Mouse (Mus musculus) kidney, postnatal 25 days (tissue): ENCODE results near the gene Cbx8.

Experiments used
- DNase-seq, 2 experiments: peaks; one replicate each; pipeline ENCODE4 v3.0.0; 2021; ENCODE audit warnings: mixed read lengths in 2 of 2

The Cbx8 gene

GRCm38 (mm10) chr11:119078691-119079444, 38.1 kb upstream of the Cbx8 start:
- peak; percentile 82 to 91 for DNase-seq

DNA sequence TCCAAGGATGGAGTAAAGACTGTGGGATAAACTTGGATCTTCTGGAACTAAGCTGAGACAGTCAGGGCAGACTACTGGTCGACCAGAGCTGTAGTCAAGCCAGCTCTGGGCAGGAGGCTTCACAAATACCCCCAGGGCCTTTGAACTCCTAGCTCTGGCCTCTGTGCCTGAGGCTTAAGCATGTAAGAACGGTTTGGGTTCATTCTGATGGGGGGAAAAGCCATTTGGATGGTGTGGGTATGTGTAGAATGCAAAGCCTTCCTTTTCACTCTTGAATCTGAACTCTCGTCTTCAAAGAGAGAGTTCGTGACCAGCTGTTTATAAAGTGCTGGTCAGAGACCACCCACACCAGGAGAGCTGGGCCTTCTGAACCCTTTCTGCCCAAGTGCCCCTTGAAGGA, 37.0 kb upstream of the Cbx8 start:
- no peak for DNase-seq

DNA sequence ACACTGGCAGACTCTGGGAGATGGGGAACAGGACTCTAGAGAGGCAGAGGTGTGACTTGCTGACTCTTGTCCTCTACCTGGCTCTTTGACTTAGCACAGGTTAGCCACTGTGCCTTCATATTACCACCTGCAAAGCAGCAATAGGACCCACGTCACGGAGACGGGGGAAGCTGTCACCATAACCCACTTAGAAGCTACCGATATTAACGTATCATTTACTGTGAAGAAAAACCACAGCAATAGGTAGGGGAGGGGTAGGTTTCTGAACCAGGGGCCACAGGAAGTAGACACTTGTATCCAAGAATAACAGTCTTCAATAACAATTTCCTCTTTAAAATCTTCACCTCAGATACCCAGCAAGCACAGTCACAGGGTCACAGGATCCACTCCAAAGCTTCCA, 35.0 kb upstream of the Cbx8 start:
- DNase-seq, result no peak

GRCm38 (mm10) chr11:119073876-119074433, 33.2 kb upstream of the Cbx8 start:
- no peak for DNase-seq

- no peak for DNase-seq
These were observed 32.2 kb upstream of the Cbx8 start for GRCm38 (mm10) chr11:119072986-119073385.

DNA sequence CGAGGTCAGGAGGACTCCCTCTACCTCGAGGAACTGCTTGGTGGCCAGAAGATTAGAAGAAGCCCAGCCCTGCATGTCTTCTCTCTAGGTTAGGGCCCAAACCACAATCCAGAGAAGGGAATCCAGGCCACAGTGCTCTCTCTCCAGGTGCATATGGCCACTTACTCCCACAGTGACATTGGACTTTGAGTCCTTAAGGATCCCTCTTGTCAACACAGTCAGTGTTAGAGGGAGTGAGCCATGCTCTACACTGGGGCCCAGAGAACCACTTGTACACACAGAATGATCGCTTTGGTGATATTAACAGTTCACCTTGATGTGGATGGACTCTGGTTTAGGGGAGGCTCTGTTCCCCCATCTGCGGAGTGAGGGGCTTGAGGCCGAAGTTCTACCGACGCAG, 31.5 kb upstream of the Cbx8 start:
- DNase-seq, result no peak

DNA sequence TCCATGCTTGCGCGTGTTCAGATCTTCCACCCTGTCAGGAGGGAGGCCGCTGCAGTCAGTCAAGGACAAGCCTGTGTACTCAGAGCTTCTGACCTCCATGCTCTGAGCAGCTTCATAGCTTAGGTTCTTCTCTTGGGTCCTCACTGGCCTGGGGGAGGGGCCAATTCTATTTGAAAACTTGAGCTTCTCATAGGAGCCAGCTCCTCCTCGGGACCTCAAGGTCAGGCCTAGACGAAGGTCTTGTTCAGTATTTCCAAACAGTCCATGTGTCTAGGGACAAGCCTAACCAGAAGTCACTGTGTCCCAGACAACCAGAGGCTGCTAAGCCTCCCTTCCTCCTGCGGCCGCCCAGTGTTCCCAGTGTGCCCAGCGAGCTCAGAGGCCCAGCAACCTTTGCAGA, 26.1 kb upstream of the Cbx8 start:
- DNase-seq, result no peak

DNA sequence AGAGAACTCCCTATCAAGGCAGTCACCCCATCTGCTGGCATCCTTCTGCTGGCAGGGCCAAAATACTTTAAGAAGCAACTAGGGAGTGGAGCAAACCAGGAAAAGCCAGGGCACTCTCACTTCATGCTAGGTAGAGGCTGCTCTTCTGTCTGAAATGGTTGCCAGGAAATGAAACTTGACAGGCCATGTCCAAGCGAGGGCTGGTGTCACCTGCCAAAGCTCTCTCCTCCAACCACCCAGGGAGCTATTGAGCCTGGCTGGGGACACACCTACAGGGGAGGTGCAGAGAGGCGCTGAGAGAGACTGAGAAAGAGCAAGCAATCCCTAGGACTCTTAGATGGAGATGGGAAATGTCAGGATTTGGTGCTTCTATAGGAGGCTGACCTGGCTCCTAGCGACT, 18.5 kb upstream of the Cbx8 start:
- no peak for DNase-seq

DNA sequence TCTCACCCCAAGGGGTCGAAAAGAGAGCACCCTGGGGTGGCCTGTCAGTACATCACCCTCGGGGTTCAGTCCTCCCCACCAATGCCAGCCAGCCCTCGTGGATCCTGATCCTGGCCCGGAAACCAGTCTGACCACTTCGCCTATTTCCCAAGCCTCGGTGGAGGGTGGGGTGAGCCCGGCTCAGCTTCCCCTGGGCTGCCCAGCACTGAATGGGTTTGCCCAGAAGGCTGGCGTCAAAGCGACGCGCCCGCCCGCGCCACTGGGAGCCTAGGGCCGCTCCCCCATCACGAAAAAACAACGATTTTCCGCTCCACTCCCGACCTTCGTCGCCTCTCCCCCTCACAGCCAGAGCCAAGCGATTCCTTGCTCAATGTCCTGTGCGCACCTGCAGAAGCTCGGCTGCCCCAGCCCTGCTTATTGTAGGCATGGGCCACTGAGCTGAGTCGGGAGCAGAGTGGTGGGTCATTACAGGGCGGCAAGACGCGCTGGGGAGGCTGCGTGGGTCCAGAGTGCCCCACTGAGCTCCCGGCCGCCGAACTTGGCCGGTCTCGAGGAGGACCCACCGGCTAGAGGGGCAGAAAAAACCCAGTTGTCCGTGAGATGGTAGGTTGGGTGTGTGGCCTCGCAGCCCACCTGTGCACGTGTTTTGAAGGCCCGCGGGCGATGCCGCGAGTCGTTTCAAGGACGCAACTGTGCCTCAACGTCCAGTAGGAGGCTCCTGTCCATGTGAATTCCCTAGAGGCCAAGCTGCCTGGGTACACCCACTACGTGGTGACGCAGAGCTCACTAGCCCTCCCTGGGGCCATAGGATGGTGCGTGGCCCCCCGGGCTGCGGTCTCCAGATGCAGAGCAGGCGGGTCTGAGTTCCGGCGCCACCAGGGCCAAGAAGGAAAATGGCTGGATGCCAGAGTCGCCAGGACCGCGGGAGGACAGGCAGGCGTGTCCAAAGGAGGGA, 17.5 kb upstream of the Cbx8 start:
- DNase-seq, result peak; percentile 60 to 83

- peak in 1 of 2 experiments; percentile 38 for DNase-seq
These were observed 16.5 kb upstream of the Cbx8 start for GRCm38 (mm10) chr11:119057291-119057690.

GRCm38 (mm10) chr11:119056301-119057211, 15.8 kb upstream of the Cbx8 start:
- peak; percentile 54 to 75 for DNase-seq

DNA sequence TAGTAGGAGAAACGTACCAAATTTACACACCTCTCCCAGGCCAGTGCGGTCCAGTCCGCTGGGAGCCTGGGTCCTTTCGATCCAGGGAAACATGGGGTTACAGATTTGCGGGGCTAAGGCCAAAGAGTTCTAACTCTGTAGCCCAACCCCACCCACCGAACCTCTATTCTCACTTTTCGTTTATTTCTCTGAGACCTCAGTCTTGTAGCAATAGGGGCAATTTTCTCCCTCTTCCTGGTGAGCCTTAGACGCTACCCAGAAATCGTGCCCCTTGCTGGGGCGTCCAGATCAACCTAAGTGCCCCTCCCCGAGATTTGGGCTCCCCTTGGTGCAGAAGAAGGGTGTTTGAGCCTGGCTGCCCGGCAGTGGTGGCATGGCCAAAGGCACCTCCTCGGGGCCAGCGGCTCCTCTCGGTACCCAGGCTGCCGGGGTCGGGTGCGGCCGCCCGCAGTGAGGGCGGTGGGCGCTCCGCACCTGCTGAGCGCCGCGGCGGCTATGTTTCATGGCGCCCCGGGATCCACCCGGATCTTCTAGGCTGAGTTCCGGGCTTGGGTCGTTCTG, 14.9 kb upstream of the Cbx8 start:
- no peak for DNase-seq

DNA sequence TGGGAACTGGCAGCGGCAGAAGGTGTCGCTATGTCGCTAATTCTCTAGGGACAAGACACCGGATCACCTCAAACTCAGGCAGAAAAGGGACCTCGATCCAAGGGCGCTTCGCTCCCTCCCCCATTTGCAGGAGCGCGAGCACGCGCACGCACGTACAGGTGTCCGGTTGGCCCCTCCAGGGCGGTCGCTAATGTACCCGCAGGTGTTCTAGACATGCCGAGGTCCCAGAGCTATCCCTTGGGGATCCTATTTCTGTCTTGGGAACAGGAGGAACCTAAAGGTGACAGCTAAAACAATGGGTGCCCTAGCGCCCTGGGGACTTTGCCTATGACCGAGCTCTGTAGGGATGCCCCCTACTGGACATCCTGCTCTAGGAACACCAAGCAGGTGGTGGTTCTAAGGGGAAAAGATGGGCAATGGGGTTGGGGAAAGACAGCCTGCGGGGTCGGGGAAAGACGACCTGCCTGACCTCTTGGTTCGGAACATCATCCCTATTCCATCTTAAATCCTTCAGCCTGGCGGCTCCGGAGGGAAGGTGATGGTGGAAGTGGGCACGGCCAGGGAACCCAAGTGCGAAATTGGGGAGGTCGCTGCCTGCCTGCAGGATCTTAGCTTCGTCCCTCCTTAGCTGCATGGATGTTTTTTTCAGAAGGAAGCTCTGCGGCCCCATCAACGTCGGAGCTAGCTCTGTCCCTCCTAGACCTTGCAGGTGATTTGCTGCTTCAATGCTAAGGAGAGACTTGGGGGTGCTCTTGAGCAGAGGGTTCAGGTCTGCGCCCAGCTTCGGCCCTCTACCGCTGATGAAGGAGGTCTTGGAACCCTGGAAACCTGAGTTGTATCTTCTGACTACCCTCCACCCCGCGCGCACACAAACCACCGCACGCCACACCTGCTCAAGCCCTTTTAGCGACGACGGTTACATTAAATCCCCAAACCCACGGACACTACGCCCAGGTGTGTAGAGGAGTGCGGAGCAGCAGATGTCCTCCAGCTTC, 13.9 kb upstream of the Cbx8 start:
- DNase-seq, result peak in 1 of 2 experiments; percentile 54

DNA sequence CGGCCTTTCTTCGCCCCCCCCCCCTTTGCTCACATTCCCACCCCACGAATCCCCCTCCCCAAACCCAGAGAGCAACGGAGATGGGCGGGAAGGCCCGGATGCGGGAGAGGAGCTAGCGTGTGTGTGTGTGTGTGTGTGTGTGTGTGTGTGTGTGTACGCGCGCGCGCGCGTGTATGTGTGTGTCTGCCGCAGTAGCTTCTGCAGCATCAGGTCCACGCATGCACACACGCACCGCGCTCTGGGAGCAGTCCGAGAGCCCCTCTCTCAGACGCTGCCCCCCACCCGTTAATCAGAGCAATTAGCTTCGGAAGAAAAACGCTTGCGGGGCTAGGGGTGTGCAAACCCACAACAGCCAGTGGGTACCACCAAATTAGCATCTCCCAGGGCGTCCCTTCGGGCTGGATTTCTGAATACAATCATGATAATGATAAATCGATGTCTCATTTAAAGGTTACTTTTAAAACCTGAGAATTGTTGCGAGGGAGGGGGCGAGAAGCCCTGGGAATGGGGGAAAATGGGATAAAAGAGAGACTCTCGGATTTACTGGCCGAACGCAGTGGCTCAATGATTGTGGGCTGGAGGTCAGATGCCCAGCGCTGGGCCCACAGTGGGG, 13.1 kb upstream of the Cbx8 start:
- DNase-seq, result no peak

DNA sequence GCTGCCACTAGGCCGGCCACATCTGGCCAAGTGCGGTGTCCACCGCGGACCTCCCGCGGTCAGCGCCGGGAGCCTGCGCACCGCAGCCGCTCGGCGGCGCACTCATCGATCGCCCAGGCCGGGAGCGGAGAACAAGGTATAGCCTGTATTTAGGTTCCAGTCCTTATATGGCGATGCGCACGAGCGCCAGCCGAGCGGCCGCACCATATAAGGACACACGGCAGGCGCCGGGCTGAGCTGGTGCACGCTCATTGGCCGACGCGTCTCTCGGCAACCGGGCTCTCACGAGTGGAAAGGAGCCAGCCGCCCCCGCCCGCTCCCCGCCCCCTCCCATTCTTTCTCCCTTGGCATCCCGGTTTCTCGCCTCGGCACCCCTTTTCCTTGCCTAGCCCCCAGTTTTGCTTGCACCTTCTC, 12.5 kb upstream of the Cbx8 start:
- DNase-seq, result peak; percentile 74 to 91

GRCm38 (mm10) chr11:119052661-119053256, 12.0 kb upstream of the Cbx8 start:
- peak in 1 of 2 experiments; percentile 66 for DNase-seq

GRCm38 (mm10) chr11:119051927-119052660, 11.3 kb upstream of the Cbx8 start:
- peak; percentile 53 to 70 for DNase-seq

DNA sequence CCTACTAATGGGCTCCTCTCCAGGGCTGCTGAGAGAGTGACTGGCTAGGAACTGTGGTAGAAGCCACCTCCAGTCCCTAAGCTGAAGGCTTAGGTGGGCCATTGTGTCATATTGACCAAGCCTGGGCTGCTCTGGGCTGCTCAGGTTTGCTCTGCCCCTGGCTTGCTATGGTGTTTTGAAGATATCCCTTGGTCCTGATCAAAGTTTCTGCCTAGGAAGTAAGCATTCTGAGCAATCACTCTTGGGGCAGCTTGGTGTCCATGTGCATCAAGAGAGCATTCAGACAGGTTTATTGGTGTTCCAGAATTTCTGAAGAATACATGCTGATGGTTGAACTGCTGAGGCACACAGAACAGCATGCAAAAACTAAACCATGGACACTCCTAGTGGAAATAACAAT, 10.7 kb upstream of the Cbx8 start:
- DNase-seq, result no peak

GRCm38 (mm10) chr11:119050361-119050760, 9.6 kb upstream of the Cbx8 start:
- no peak for DNase-seq
